In genomic region chr11:113098360-113098759, GRCm38 (mm10) we compare ENCODE assay signal across 27 mouse cellular contexts.
"Had no signal": no experiment of that assay in that cellular context is flagged by ENCODE, and none has a peak within 500 bp of the region (broad histone marks: within the 10 kb centered on the region; RNA-seq: fewer than 3 reads in every experiment).

No protein-coding gene starts in this region.

- H3K27ac ChIP-seq: gastrocnemius, adult 2 months; heart, embryonic 10.5 days; hindbrain, embryonic 10.5 days; hindbrain, embryonic 12.5 days; hindbrain, embryonic 14.5 days; intestine, embryonic 15.5 days; layer of hippocampus, adult 2 months; left cerebral cortex, adult 2 months; limb, embryonic 10.5 days; limb, embryonic 12.5 days; liver, embryonic 13.5 days had no signal

- H3K27me3 ChIP-seq: heart, embryonic 12.5 days; hindbrain, embryonic 12.5 days; intestine, embryonic 15.5 days; limb, embryonic 12.5 days; liver, embryonic 13.5 days had no signal

- ATAC-seq: hindbrain, embryonic 16.5 days; inflammation-experienced regulatory T-cells, adult 6 months; intestine, embryonic 15.5 days; intestine, postnatal 0 days had no signal

- DNase-seq: gastrocnemius, adult 2 months; gastrocnemius, postnatal 10 days; gastrocnemius, postnatal 25 days; heart, adult 18-20 months; heart, postnatal 10 days; heart, postnatal 4 days; kidney, adult 18-20 months; kidney, adult 8-10 months; kidney, postnatal 10 days; kidney, postnatal 25 days; kidney, postnatal 4 days; liver; liver, embryonic 13.5 days had no signal

- H3K9ac ChIP-seq: heart, embryonic 12.5 days; hindbrain, embryonic 12.5 days; hindbrain, embryonic 14.5 days; intestine, embryonic 15.5 days; limb, embryonic 12.5 days; liver, embryonic 13.5 days had no signal

- H3K9me3 ChIP-seq: heart, embryonic 10.5 days; heart, embryonic 12.5 days; hindbrain, embryonic 10.5 days; hindbrain, embryonic 12.5 days; intestine, embryonic 15.5 days; limb, embryonic 10.5 days; limb, embryonic 12.5 days; liver, embryonic 13.5 days had no signal

- H3K4me3 ChIP-seq: gastrocnemius, adult 2 months; heart, embryonic 10.5 days; heart, embryonic 12.5 days; hindbrain, embryonic 10.5 days; hindbrain, embryonic 12.5 days; intestine, embryonic 15.5 days; layer of hippocampus, adult 2 months; left cerebral cortex, adult 2 months; limb, embryonic 10.5 days; limb, embryonic 12.5 days; liver, embryonic 13.5 days had no signal

- H3K4me2 ChIP-seq: heart, embryonic 12.5 days; hindbrain, embryonic 12.5 days; hindbrain, embryonic 14.5 days; intestine, embryonic 15.5 days; limb, embryonic 12.5 days; liver, embryonic 11.5 days; liver, embryonic 13.5 days had no signal

- H3K36me3 ChIP-seq: heart, embryonic 10.5 days; heart, embryonic 12.5 days; hindbrain, embryonic 10.5 days; hindbrain, embryonic 12.5 days; intestine, embryonic 15.5 days; limb, embryonic 10.5 days; liver, embryonic 13.5 days had no signal
